Mouse (Mus musculus) ES-CJ7 (cell line): ENCODE measurements around the gene Ttc3.

Source experiments
- DNase-seq: peaks from one replicate; pipeline ENCODE4 v3.0.0; 2011; ENCODE audit warnings: low read depth, low spot score

Gene Ttc3

GRCm38 (mm10) chr16:94358091-94358490 lies 12.3 kb upstream of the Ttc3 start:
- no peak for DNase-seq

- DNase-seq, result no peak
Measured at GRCm38 (mm10) chr16:94360578-94361350, 9.7 kb upstream of the Ttc3 start.

DNA sequence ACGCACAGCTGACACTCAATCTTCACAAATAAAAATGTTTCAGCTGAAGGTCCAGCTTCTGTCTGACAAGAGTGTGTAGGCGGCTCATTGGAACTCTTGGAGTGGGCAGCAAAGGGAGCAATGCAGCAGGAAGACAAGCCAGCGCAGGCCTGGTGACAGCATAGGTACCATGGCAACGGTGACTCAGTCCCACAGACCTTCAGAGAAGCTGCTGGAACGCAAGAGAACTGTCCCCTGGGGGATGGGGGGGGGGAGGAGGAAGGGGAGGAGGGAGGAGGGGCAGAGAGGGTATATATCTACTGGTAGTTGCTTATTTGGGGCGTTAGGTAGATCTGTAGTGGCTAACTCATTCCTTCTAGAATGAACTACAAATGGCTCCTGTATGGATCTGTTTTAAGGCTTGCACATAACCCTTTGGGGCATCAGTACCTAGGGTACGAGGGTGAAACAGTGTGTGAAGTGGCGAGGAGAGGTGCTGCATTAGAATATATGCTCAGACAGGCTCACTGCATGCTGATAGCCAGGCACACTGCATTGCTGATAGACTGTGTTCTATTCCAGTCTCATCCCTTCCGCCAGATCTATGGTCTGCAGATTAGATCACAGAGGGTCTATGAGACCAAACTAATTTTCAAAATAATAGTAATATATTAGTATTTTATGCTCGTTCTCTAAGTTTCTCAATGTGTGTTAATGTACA lies 8.1 kb upstream of the Ttc3 start:
- DNase-seq, result no peak

- DNase-seq, result no peak
Measured at GRCm38 (mm10) chr16:94363814-94364213, 6.6 kb upstream of the Ttc3 start.

DNA sequence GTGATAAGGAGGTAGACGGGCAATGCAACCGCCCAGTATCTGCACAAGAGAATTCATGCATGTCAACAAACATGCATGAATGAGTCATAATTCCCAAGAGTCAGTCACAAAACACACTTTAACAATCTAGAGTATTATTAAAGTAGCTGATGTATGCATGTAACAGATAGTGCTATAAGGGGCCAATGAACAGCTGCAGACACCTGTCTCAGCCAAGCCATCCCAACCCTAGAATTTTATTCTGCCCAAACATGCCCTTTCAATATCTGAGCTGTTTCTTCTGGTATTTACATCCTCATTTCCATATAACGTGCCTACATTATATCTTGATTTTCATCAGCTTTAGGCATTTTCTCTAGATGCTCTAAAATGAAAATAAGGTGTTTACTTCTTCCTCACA lies 5.0 kb upstream of the Ttc3 start:
- DNase-seq, result no peak

- DNase-seq, result no peak
Measured at GRCm38 (mm10) chr16:94369596-94370172, 734 bp upstream of the Ttc3 start.

GRCm38 (mm10) chr16:94370915-94371300 lies 490 bp downstream of the Ttc3 start:
- DNase-seq, result no peak

GRCm38 (mm10) chr16:94371301-94371931 lies 998 bp downstream of the Ttc3 start, which contains the start of gene Pigp:
TSS of gene Pigp (minus strand) at chr16:94371842.
- DNase-seq, result peak; percentile 94

DNA sequence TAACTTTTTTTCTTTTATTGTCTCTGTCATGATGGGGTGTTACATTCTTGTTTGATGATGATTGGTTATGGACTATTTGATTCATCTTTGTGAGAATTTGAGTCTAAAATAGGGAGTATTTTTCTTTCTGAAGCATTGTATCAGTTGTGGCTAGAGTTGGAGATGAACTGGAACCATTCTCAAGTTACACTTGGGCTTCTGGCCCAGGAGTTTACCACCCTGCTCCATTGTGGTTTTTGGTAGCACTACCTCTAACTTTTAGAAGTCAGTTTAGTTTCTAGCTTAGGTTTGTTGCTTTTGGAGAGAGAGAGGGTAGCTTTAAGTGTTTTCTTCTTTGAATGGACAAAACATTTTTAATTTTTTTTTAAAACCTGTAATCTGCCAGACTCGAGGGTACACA lies 9.0 kb downstream of the Ttc3 start:
- no peak for DNase-seq

DNA sequence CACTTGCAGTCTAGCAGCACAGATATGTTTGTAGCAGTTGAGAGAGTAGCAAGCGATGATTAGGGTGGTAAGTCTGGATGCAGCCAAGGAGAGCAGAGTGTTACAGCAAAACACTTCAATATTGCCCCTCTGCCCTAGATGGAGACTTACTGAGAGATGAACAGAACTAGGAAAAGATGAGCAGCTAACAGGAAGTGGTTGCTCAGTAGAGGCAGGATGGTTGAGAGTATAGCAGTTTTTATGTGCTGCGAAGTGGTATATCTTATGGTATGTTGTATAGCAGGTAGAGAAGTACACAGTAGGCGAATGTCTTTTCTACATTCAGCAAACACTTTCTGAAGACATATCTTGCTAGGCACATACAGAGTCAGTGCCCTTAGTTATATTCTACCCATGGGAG lies 12.9 kb downstream of the Ttc3 start:
- DNase-seq, result no peak

GRCm38 (mm10) chr16:94387690-94388089 lies 17.3 kb downstream of the Ttc3 start:
- no peak for DNase-seq

DNA sequence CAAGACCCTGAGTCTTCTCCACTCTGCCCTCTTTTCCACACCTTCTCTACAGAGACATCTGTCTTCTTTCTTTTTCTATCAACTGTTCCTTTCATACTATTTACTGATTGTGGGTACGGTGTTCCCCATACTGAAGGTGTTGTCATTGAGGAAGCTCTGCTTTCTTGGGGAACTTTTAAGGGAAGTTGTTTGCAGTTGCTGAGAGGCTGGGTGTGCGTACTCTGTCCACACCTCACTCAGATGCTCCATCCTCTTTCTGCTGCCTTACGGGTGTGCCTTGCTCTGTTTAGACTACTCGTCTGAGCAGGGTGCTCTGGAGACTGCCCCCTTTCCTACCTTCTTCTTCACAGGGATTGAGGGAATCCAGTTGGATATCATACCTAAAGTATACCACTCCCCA lies 21.9 kb downstream of the Ttc3 start:
- DNase-seq, result no peak

DNA sequence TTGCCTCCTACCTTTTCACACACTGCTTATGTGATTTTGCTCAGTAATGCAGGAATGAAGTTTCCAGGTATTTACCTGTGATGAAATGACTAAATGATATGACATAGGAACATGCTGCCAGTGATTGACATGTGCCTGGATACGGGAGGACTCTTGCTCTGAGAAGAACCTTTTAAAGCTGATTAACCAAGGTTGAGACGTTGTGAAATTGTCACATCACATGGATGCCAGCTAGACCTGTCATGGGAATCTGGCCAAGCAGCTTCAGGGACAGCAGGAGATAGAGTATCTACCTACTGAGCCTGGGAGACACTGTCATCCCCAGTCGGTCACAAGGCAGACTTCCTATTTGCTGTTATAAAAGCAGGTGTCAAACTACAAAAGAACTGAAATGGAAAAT lies 24.6 kb downstream of the Ttc3 start:
- no peak for DNase-seq

GRCm38 (mm10) chr16:94396641-94397040 lies 26.2 kb downstream of the Ttc3 start:
- DNase-seq, result no peak

GRCm38 (mm10) chr16:94399141-94399540 lies 28.7 kb downstream of the Ttc3 start:
- no peak for DNase-seq

DNA sequence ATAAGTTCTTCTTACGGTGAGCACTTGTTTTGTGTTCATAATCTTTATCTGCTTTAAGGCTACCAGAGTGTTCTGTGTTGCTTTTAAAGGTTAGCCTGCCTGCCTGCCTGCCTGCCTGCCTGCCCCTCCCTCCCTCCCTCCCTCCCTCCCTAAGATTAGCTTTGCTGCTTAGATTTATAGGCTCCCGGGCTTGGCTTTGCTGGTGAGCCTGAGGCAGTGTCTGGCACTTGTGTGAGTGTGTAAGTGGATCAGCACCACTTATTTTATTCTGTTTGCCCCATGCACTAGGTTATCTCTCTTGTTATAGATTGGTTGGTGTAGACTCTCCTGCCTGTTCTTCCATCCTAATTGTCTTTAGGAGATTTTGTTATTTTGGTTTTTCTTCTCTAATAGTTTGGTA lies 31.2 kb downstream of the Ttc3 start:
- no peak for DNase-seq

GRCm38 (mm10) chr16:94402185-94402584 lies 31.8 kb downstream of the Ttc3 start:
- DNase-seq, result no peak

GRCm38 (mm10) chr16:94411287-94411686 lies 40.9 kb downstream of the Ttc3 start:
- no peak for DNase-seq

DNA sequence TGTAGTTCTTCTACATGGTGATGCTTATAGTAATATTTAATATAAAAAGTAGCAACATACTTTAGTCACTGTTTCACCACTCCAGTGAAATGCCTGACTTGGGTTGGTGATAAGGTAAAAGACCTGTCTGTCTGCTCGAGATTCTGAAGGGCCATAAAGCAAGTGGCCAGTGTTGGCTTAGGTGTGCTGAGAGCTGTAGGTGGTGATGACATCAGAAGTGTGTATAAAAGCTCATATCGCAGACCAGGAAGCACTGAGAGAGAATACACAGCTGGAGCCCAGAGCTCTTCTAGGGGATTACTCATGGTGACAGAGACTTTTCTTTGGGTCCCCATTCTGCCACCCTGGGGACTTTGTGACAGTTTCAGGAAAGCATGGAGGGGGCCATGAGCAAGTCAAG lies 41.8 kb downstream of the Ttc3 start:
- no peak for DNase-seq

- DNase-seq, result no peak
Measured at GRCm38 (mm10) chr16:94412760-94413159, 42.3 kb downstream of the Ttc3 start.

DNA sequence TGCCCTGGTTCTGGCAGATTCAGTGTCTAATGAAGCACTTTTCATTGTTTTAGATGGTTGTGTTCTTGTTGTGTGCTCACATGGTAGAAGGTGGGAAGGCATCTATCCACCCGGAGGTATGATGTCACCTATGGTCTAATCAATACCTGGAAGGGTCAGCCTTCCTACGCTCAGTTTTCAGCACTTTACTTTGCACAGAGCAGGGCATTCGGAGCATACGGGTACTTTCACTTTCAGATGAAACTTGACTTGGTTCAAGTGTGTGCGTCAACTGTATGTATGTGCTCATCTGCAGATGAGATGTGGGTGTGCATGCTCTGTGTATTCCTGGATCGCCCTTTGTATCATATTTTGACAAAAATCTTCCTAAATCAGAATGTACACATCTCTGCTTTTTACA lies 43.7 kb downstream of the Ttc3 start:
- DNase-seq, result no peak

GRCm38 (mm10) chr16:94420498-94420897 lies 50.1 kb downstream of the Ttc3 start:
- peak; percentile 55 for DNase-seq
